Mouse (Mus musculus) heart, postnatal 0 days (tissue): ENCODE data around the gene Tulp2. TPM values are rescaled to one million over a fixed set of nuclear protein-coding genes. Genes with fewer than 3 reads are reported as not detected.
A peak's percentile ranks its signal among the peaks of the same experiment; 100 is the strongest.

Experiments used
- ATAC-seq: fragments of 200-750 bp; cut with Nextera tagmentation; 2 replicates; pipeline ENCODE4 v1.8.0; 2017; ENCODE audit warnings: low read depth, moderate number of reproducible peaks, moderate library complexity; ENCODE audit not compliant: insufficient read depth
- DNase-seq: peaks from one replicate; pipeline ENCODE4 v3.0.0-alpha.2; 2016; ENCODE audit warnings: low spot score
- H3K27ac ChIP-seq: fragments of 300-500 bp; sonication (generic); 2 replicates; pipeline ENCODE4 v1.5.1; 2014; ENCODE audit warnings: low read depth, mild to moderate bottlenecking
- H3K27me3 ChIP-seq: fragments of 300-500 bp; sonication (generic); 2 replicates; pipeline ENCODE4 v1.6.1; 2014; ENCODE audit warnings: low read length, mixed read lengths; ENCODE audit not compliant: control insufficient read depth, insufficient read depth
- H3K36me3 ChIP-seq: fragments of 300-500 bp; sonication (generic); replicated peaks from 2 replicates; pipeline ENCODE4 v1.6.1; 2014; ENCODE audit warnings: low read length, mixed read lengths; ENCODE audit not compliant: control insufficient read depth, insufficient read depth
- H3K4me1 ChIP-seq: fragments of 300-500 bp; sonication (generic); 2 replicates; pipeline ENCODE4 v1.6.1; 2014; ENCODE audit warnings: antibody characterized with exemption; ENCODE audit not compliant: control insufficient read depth, insufficient read depth
- H3K4me2 ChIP-seq: fragments of 300-500 bp; sonication (generic); 2 replicates; pipeline ENCODE4 v1.6.1; 2014; ENCODE audit warnings: low read depth, mild to moderate bottlenecking, low read length, moderate library complexity
- H3K4me3 ChIP-seq: fragments of 300-500 bp; sonication (generic); 2 replicates; pipeline ENCODE4 v1.5.1; 2014; ENCODE audit warnings: low read depth, low read length
- H3K9ac ChIP-seq: fragments of 300-500 bp; sonication (generic); replicated peaks from 2 replicates; pipeline ENCODE4 v1.6.1; 2014; ENCODE audit warnings: low read depth, low read length, mixed read lengths
- H3K9me3 ChIP-seq: fragments of 300-500 bp; sonication (generic); replicated peaks from 2 replicates; pipeline ENCODE4 v1.6.1; 2016; ENCODE audit warnings: low read length; ENCODE audit not compliant: control insufficient read depth
- CTCF ChIP-seq: IDR thresholded peaks from 2 replicates; pipeline ENCODE4 v1.5.1; 2016; ENCODE audit warnings: antibody characterized with exemption, control low read depth, low read depth
- EP300 ChIP-seq: IDR thresholded peaks from 2 replicates; pipeline ENCODE4 v1.6.1; 2016; ENCODE audit warnings: antibody characterized with exemption, low read depth
- WGBS: fragments of 180-500 bp; shearing (Covaris S2); extraction: QIAGEN DNeasy Blood & Tissue Kit; methylation state at CpG from one replicate; pipeline ENCODE4 v1.1.7; 2014; 5-methylcytosine and 5-hydroxymethylcytosine counted together
- polyA plus RNA-seq: library from polyadenylated mRNA; unstranded; fragments of >200 nt; fragmentation: Nextera tagmentation; extraction: Ambion mirVana; gene quantifications from 2 replicates; pipeline ENCODE4 v1.2.1, GENCODE M21; 2015
- total RNA-seq: library from RNA; depleted of rRNA; stranded (reverse); fragments of >200 nt; gene quantifications from 2 replicates; pipeline ENCODE4 v1.2.3, GENCODE M21; 2014; ENCODE audit warnings: low replicate concordance

Gene Tulp2
- total and polyA plus RNA-seq, 2 experiments from 2014 or later: 0.20 TPM; not detected in 1

DNA sequence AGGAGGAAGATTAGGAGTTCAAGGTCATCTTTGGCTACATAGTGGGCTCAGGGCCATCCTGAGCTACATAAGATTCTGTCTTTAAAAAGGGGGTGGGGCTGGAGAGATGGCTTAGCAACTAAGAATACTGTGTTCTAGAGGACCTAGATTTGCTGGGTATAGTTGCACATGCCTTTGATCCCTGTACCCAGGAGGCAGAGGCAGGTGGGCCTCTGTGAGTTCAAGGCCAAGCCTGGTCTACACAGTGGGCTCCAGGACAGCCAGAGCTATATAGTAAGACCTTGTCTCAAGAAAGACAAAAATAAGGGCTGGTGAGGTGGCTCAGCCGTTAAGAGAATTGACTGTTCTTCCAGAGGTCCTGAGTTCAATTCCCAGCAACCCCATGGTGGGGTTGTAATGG, 31.7 kb upstream of the Tulp2 start:
- H3K4me1 ChIP-seq: no peaks in the 10 kb centered on the region
- ATAC-seq (no peak), DNase-seq (no peak)
- WGBS: 92% methylated on average over 1 of the region's 1 CpGs
- H3K9ac ChIP-seq: no peak overlapping the region
- no peak overlapping the region for H3K4me2 ChIP-seq
- H3K36me3 ChIP-seq: peaks cover 71% of the 10 kb centered on the region
- TF ChIP-seq EP300 (no peak), CTCF (no peak)
- no peaks in the 10 kb centered on the region for H3K27me3 ChIP-seq
- H3K4me3 ChIP-seq: no peak overlapping the region
- no peak overlapping the region for H3K27ac ChIP-seq
- no peaks in the 10 kb centered on the region for H3K9me3 ChIP-seq

DNA sequence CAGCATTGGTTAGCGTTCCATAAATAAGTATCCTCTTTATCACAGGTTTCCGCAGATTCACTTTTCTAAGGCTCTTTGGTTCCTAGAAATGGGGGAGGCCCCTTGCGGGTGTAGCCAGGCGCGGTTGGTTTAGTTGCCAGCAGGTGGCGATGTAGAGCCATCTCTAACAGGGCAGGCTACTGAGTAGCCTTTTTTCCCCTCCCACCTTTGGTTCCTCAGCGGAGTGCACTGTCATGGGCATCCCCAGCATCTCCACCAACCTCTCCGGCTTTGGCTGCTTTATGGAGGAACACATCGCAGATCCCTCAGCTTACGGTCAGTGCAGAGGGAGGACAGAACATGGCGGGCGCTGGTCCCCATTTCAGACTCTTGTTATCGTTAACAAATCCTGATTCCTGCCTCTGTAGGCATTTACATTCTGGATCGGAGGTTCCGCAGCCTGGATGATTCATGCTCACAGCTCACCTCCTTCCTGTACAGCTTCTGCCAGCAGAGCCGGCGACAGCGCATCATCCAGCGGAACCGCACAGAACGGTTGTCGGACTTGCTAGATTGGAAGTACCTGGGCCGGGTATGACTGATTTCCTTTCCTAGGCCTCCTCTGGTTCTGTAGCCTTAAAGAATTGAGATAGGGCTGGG, 30.2 kb upstream of the Tulp2 start:
- Histone ChIP-seq H3K9me3 (no peaks in the 10 kb centered on the region), H3K27me3 (no peaks in the 10 kb centered on the region), H3K36me3 (peaks cover 65% of the 10 kb centered on the region), H3K4me3 (no peak overlapping the region), H3K9ac (no peak overlapping the region), H3K4me1 (no peaks in the 10 kb centered on the region), H3K27ac (no peak overlapping the region), H3K4me2 (no peak overlapping the region)
- WGBS: 56% methylated on average over 23 of the region's 23 CpGs
- TF ChIP-seq CTCF: peak; percentile 81
- no peak for TF ChIP-seq EP300
- DNase-seq (peak; percentile 74), ATAC-seq (peak; percentile 76)

DNA sequence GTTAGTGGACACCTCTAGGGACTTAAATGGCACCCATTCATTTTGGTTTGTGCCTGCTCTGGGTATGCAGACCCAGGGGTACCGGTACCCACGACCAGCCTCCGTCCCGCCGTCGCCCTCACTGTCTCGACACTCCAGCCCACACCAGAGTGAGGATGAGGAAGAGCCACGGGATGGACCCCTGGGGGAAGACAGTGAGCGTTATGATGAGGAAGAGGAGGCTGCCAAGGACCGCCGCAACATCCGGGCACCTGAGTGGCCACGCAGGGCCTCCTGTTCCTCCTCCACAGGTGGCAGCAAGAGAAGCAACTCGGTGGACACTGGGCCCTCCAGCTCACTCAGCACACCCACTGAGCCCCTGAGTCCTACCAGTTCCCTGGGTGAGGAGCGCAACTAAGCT, 26.7 kb upstream of the Tulp2 start:
- no peak for ATAC-seq
- Histone ChIP-seq H3K9ac (no peak overlapping the region), H3K36me3 (peaks cover 63% of the 10 kb centered on the region), H3K4me2 (no peak overlapping the region), H3K4me1 (peaks cover 12% of the 10 kb centered on the region; the same call in 1 of the 2 replicates), H3K4me3 (no peak overlapping the region), H3K27me3 (no peaks in the 10 kb centered on the region), H3K9me3 (no peaks in the 10 kb centered on the region), H3K27ac (no peak overlapping the region)
- 92% methylated on average over 10 of the region's 15 CpGs for WGBS
- TF ChIP-seq EP300 (no peak), CTCF (no peak)
- no peak for DNase-seq

DNA sequence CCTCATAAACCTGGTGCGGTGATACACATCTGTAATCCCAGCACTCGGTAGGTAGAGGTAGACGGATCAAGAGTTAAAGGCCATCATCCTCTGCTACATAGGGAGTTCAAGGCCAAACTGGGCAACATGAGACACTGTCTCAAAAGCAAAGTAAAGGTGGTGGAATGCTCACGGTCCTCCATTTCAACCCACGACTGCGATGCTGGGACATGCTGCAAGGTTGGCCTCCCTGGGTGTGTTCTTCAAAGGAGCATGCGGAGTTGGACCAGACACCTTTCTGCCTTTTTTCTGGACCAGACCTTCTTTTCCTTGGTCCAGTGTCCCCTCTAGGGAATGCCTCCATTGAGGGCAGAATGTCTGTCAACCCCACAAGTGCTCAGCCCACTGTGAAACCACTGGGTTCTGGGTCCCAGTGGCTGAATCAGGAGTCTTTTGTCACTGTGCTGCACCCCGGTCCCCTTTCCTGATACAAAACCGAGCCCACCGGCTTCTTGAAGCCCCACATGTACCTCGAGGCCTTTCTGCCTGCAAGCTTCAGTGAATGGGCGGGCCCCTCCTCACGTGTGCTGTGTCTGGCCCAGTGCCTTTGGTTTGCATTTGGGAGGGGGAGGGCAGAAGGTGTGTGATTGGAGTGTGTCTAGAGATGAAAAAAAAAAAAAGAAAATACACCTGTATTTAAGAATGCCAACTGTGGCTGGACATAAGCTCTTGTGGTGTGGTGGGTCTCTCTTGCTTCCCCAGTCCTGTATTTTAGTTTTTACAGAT, 25.6 kb upstream of the Tulp2 start:
- Histone ChIP-seq H3K9ac (no peak overlapping the region), H3K4me2 (no peak overlapping the region)

DNA sequence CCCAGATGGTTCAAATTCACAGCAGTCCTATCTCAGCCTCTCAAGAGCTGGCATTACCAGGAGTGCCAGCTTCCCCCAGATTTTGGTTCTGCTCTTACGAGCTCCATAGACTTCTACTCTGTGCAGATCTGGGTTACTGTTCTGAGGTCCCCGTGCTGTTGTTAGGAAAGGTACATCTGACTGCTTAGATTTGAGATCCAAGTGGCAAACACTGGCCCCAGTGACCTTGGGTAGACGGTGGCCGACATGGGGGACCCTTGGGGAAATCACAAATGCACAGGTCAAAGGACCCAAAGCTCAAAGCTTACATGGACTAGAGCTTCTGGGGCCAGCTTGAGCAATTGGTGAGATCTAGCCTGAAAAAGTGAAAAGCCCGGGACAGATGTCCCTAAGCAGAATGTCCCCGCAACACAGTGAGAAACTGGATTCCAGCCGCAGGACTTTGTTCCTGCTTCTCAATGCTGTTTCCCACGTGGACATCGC, 24.9 kb upstream of the Tulp2 start:
- H3K36me3 ChIP-seq: peaks cover 59% of the 10 kb centered on the region
- TF ChIP-seq CTCF (no peak), EP300 (no peak)
- H3K27ac ChIP-seq: peak overlapping the region; percentile 22; the same call in 1 of the 2 replicates
- no peaks in the 10 kb centered on the region for H3K9me3 ChIP-seq
- H3K4me1 ChIP-seq: peaks cover 21% of the 10 kb centered on the region
- H3K27me3 ChIP-seq: no peaks in the 10 kb centered on the region
- H3K9ac ChIP-seq: no peak overlapping the region
- 0 out of 2 replicates have a peak overlapping the region, but pooled peaks have one; percentile 81 for H3K4me2 ChIP-seq
- H3K4me3 ChIP-seq: no peak overlapping the region
- DNase-seq: no peak
- ATAC-seq: no peak
- WGBS: 25% methylated on average over 9 of the region's 9 CpGs

More for the DNA sequence above, 25.6 kb upstream of the Tulp2 start:
- no peak for ATAC-seq
- Histone ChIP-seq H3K27ac (no peak overlapping the region), H3K36me3 (peaks cover 62% of the 10 kb centered on the region), H3K9me3 (no peaks in the 10 kb centered on the region), H3K4me1 (peaks cover 21% of the 10 kb centered on the region), H3K4me3 (no peak overlapping the region), H3K27me3 (no peaks in the 10 kb centered on the region)
- TF ChIP-seq EP300: no peak
- TF ChIP-seq CTCF: no peak
- 68% methylated on average over 13 of the region's 13 CpGs for WGBS
- DNase-seq: no peak
